Mouse (Mus musculus): Measurements from ENCODE around the gene Micall1. TPM values are rescaled to one million over a fixed set of nuclear protein-coding genes. Genes with fewer than 3 reads are reported as not detected.
A peak's percentile ranks its signal among the peaks of the same experiment; 100 is the strongest.

The Micall1 gene
- polyA plus RNA-seq, 1 experiment from 2014 or later, result 8.8 TPM

DNA sequence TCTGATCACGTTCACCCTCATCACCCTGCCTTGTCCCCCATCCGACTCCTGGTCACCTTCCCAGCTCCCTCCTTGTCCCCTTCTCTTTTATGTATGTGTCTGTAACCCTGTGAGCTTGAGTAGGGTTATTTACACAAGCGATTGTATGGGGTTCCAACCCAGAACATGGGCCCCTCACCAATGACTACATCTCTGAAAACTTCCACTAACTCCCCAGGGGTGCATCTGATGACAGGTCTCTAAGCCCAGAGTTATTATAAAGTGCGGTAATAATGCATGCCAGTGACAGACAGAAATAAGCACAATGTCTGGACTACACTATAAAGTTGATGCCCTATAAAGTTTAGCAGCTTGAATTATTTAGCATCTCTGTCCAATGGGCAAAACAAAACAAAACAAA is 8.3 kb upstream of the Micall1 start:
- Histone ChIP-seq H3K36me3 (peaks cover 13% of the 10 kb centered on the region), H3K4me1 (replicated peaks) (peaks cover 42% of the 10 kb centered on the region), H3K27ac (no peak overlapping the region), H3K27me3 (ENCODE audit: insufficient read depth, poor library complexity, severe bottlenecking) (no peaks in the 10 kb centered on the region), H3K9me3 (no peaks in the 10 kb centered on the region), H3K4me3 (no peak overlapping the region)
- no peak for DNase-seq (ENCODE audit: low spot score)
- WGBS, result 75% methylated on average over 4 of the region's 4 CpGs

DNA sequence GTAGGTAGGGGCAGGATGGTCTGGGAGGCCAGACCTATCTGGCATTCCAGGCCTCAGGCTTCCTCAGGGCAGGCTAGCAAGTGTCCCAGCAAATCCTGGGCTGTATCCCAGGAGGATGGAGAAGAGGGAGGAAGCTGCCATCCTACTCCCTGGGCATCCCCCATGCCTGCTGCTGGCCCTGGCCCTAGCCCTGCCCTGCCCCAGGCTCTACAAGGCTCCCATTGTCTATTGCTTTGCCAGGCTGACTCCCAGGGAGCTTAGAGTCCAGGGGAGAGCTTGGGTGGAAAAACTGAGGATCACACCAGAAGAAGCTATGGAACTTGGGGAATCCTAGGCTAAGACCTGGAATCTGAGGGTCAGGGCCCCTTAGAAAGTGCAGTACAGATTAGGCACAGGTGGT is 7.2 kb upstream of the Micall1 start:
- no peak for DNase-seq (ENCODE audit: low spot score)
- 0 out of 2 replicates have a peak, but pooled peaks cover 2% of the 10 kb centered on the region for H3K36me3 ChIP-seq
- H3K27ac ChIP-seq, result 0 out of 2 replicates have a peak overlapping the region, but pooled peaks have one; percentile 45
- no peak overlapping the region for H3K4me3 ChIP-seq
- H3K9me3 ChIP-seq, result no peaks in the 10 kb centered on the region
- no peaks in the 10 kb centered on the region for H3K27me3 ChIP-seq (ENCODE audit: insufficient read depth, poor library complexity, severe bottlenecking)
- H3K4me1 ChIP-seq (replicated peaks), result peaks cover 44% of the 10 kb centered on the region

DNA sequence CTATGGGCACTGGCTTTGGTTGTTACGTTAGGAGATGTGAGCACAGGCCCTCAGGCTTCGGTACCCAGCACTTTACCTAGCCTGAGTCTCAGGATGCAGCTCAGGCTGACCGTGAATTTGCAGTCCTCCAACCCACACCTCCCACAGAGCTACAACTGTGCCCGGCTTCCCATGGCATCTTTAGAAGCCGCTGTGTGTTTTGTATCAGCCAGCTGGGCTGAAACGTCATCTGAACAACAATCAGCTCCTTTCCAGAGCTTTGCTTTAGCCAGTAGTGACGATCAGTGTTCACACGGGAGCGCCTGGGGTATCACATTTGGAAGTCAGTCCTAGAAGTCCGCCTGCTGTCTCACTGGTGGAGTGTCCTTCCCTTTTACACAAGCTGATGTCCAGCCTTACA is 5.4 kb upstream of the Micall1 start:
- no peaks in the 10 kb centered on the region for H3K36me3 ChIP-seq
- H3K4me3 ChIP-seq, result no peak overlapping the region
- no peaks in the 10 kb centered on the region for H3K27me3 ChIP-seq (ENCODE audit: insufficient read depth, poor library complexity, severe bottlenecking)
- no peak for DNase-seq (ENCODE audit: low spot score)
- H3K9me3 ChIP-seq, result no peaks in the 10 kb centered on the region
- H3K4me1 ChIP-seq (replicated peaks), result peaks cover 37% of the 10 kb centered on the region
- WGBS, result 74% methylated on average over 10 of the region's 10 CpGs
- H3K27ac ChIP-seq, result no peak overlapping the region

DNA sequence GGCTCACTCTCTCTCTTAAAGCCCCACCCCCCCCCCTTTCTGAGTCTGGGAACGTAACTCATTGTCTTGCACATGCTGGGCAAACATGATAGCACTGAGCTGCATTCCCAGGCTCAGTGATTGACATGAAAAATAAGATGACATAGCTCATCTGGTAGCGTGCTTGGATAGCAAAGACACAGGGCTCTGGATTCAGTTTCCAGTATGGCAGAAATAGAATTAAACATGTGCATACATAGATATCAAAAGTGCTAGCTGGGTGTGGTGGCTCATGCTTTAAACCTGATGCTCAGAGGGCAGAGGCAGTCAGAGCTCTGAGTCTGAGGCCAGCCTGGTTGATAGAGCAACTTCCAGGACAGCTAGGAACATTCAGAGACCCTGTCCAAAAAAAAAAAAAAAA is 2.9 kb upstream of the Micall1 start:
- H3K27ac ChIP-seq, result no peak overlapping the region
- DNase-seq (ENCODE audit: low spot score), result no peak
- 54% methylated on average over 2 of the region's 2 CpGs for WGBS
- H3K36me3 ChIP-seq, result no peaks in the 10 kb centered on the region
- H3K9me3 ChIP-seq, result no peaks in the 10 kb centered on the region
- H3K4me3 ChIP-seq, result no peak overlapping the region
- H3K27me3 ChIP-seq (ENCODE audit: insufficient read depth, poor library complexity, severe bottlenecking), result peaks cover 12% of the 10 kb centered on the region
- H3K4me1 ChIP-seq (replicated peaks), result peaks cover 47% of the 10 kb centered on the region

DNA sequence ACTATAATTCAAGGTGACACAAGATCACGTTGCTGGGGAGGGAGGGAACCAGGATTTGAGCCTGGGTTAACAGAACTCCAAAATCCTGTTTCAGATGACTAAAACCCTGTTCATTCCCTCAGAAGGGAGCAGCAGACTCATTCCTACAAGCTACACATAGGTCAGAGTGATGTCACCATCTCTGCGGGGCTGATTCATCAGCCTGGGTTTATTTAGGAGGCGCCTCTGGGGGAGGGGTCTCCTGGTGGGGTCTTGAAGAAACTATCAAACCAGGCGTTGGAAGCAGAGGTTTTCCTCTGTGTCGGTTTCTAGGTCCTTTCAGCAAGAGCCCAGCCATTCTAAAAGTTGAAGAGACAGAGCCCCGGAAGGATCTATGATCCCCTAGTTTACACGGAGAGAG is 732 bp upstream of the Micall1 start:
- peaks cover 4% of the 10 kb centered on the region for H3K36me3 ChIP-seq
- peak overlapping the region; percentile 94 for H3K27ac ChIP-seq
- DNase-seq (ENCODE audit: low spot score), result no peak
- peaks cover 16% of the 10 kb centered on the region for H3K27me3 ChIP-seq (ENCODE audit: insufficient read depth, poor library complexity, severe bottlenecking)
- H3K4me1 ChIP-seq (replicated peaks), result peaks cover 45% of the 10 kb centered on the region
- no peaks in the 10 kb centered on the region for H3K9me3 ChIP-seq
- 26% methylated on average over 7 of the region's 7 CpGs for WGBS
- H3K4me3 ChIP-seq, result peak overlapping the region; percentile 91

DNA sequence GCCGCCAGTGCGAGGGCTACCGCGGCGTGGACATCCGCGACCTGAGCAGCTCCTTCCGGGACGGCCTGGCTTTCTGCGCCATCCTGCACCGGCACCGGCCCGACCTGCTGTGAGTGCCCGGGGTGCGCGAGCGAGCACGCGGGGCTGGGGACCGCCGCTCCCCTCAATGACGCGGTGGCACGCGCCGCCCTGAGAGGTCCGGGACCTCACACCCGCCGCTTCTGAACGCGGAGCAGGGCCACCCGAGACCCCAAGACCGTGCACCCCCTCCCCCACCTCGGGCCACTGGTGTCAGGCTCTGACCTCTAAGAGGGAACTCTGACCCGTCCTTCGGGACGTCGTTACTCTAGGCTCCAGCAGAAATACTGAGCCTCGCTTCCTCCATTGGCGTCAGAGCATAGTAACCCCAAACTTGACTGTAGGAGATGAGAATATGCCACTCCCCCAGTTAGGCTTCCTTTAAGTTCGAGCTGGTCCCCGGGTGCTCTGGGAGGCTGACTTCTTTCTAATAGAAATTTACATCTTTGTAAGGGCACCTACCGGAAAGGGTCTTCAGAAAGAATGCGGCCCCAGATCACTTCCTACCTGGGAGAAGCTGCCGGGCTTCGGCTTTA is 730 bp downstream of the Micall1 start:
- DNase-seq (ENCODE audit: low spot score), result no peak
- under 1% methylated on average over 46 of the region's 46 CpGs for WGBS
- Histone ChIP-seq H3K4me3 (peak overlapping the region; percentile 91), H3K27ac (peak overlapping the region; percentile 94), H3K9me3 (no peaks in the 10 kb centered on the region), H3K27me3 (ENCODE audit: insufficient read depth, poor library complexity, severe bottlenecking) (peaks cover 16% of the 10 kb centered on the region), H3K36me3 (peaks cover 10% of the 10 kb centered on the region), H3K4me1 (replicated peaks) (peaks cover 45% of the 10 kb centered on the region)

DNA sequence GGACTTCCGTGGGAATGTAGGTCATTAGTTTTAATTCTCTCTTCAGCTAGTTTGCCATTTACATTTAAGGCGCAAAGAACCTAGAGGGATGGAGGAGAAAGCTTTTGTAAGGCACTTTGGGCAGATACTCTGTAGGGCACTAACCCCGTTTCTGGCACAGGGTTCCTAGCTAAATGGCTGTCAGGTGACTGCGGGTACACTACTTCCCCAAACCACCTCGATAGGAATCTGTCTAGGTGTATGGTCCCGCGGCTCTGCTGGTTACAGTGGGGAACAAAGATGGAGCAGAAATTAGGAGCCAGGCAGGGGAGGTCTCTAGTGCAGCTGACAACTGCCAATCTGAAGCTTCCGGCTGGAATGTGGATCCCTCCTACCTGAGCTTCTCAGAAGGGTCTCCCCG is 1.3 kb downstream of the Micall1 start:
- H3K4me3 ChIP-seq, result peak overlapping the region; percentile 91
- H3K36me3 ChIP-seq, result peaks cover 16% of the 10 kb centered on the region
- H3K27me3 ChIP-seq (ENCODE audit: insufficient read depth, poor library complexity, severe bottlenecking), result peaks cover 16% of the 10 kb centered on the region
- no peak for DNase-seq (ENCODE audit: low spot score)
- no peak overlapping the region for H3K27ac ChIP-seq
- no peaks in the 10 kb centered on the region for H3K9me3 ChIP-seq
- peaks cover 45% of the 10 kb centered on the region for H3K4me1 ChIP-seq (replicated peaks)
- 18% methylated on average over 9 of the region's 9 CpGs for WGBS

DNA sequence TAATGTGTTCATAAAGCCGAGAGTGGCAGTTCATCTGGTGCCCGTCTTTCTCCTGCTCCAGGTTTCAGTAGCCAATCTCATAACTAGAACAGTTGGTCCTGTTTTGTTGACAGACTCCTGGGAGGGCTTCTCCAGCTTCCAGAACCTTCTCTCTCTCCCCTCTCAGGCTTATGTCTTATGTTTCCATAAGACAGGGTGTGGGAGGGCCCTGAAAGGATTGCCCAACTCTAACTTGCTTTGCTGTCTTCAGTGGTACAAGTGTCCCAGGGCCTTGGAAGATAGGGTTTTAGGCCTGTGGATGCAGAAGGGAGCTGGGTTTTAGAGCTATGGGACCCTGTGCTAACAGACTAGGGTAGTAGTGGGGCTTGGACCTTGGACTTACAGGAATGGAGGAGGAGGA is 1.8 kb downstream of the Micall1 start:
- peaks cover 16% of the 10 kb centered on the region for H3K27me3 ChIP-seq (ENCODE audit: insufficient read depth, poor library complexity, severe bottlenecking)
- peak overlapping the region; percentile 91; the same call in 1 of the 2 replicates for H3K4me3 ChIP-seq
- WGBS, result 67% methylated on average over 2 of the region's 2 CpGs
- no peak overlapping the region for H3K27ac ChIP-seq
- peaks cover 20% of the 10 kb centered on the region for H3K36me3 ChIP-seq
- H3K4me1 ChIP-seq (replicated peaks), result peaks cover 47% of the 10 kb centered on the region
- no peak for DNase-seq (ENCODE audit: low spot score)
- no peaks in the 10 kb centered on the region for H3K9me3 ChIP-seq

DNA sequence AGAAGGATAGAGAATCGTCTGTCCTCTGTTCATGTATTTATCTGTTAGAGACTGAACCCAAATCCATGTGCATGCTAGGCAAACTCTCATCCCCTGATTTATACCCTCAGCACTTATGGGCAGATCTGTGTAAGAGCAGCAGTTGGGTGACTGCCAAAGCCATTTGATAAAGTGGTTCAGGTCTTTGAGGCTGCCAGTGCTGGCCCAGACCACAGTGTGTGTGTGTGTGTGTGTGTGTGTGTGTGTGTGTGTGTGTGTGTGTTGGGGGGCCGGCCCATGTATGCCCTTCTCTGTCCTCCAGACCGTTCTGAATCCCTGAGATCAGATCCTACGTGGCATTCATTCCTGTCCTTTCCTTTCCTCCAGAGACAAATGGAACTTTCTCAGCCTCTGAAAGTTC is 3.1 kb downstream of the Micall1 start:
- Histone ChIP-seq H3K27ac (no peak overlapping the region), H3K27me3 (ENCODE audit: insufficient read depth, poor library complexity, severe bottlenecking) (peaks cover 16% of the 10 kb centered on the region), H3K4me3 (no peak overlapping the region), H3K4me1 (replicated peaks) (peaks cover 42% of the 10 kb centered on the region), H3K36me3 (peaks cover 32% of the 10 kb centered on the region), H3K9me3 (no peaks in the 10 kb centered on the region)
- WGBS, result 80% methylated on average over 4 of the region's 4 CpGs
- no peak for DNase-seq (ENCODE audit: low spot score)

DNA sequence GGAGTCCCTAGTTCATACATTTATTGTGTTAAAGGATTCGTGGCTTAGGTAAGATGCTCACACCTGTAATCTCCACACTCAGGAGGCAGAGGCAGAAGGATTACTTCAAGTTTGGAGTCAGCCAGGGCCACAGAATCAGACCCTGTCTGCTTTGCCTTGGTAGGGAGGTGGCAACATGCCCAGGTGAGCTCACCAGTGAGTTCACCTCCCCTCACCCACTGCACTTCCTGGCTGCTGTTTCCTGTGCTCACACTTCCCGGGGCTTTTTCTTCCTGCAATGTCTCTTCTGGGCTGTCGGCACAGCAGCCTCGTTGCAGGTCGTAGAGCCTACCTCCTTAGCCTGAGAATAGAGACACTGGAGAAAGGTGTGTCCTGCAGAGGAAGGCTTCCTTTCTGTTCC is 6.6 kb downstream of the Micall1 start:
- Histone ChIP-seq H3K4me1 (replicated peaks) (peaks cover 18% of the 10 kb centered on the region), H3K4me3 (no peak overlapping the region), H3K36me3 (peaks cover 61% of the 10 kb centered on the region), H3K27me3 (ENCODE audit: insufficient read depth, poor library complexity, severe bottlenecking) (peaks cover 10% of the 10 kb centered on the region), H3K27ac (no peak overlapping the region), H3K9me3 (no peaks in the 10 kb centered on the region)
- 67% methylated on average over 5 of the region's 5 CpGs for WGBS
- DNase-seq (ENCODE audit: low spot score), result no peak

DNA sequence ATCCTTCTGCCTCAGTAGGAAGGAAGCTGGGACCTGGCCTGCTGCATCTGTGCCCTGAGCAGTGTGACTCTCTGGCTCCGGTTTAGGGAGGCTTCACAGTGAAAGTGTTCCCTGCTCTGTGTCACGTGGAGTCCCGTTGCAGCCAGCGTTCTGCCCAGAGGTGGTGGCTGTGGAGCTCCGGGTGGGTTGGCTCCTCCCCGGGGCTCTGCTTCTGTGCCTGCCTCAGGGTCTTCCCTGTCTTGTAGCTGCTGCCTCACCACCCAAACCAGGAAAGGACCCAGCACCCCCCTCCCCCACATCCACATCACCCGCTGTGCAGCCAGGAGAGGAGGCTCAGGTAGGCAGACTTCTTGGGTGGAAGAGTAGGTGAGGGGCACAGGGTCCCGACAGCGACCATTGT is 10.8 kb downstream of the Micall1 start:
- H3K27ac ChIP-seq, result no peak overlapping the region
- H3K27me3 ChIP-seq (ENCODE audit: insufficient read depth, poor library complexity, severe bottlenecking), result no peaks in the 10 kb centered on the region
- H3K9me3 ChIP-seq, result no peaks in the 10 kb centered on the region
- WGBS, result 85% methylated on average over 9 of the region's 9 CpGs
- peaks cover 79% of the 10 kb centered on the region for H3K36me3 ChIP-seq
- no peak for DNase-seq (ENCODE audit: low spot score)
- peaks cover 9% of the 10 kb centered on the region; the same call in 1 of the 2 replicates for H3K4me1 ChIP-seq (replicated peaks)
- H3K4me3 ChIP-seq, result no peak overlapping the region

DNA sequence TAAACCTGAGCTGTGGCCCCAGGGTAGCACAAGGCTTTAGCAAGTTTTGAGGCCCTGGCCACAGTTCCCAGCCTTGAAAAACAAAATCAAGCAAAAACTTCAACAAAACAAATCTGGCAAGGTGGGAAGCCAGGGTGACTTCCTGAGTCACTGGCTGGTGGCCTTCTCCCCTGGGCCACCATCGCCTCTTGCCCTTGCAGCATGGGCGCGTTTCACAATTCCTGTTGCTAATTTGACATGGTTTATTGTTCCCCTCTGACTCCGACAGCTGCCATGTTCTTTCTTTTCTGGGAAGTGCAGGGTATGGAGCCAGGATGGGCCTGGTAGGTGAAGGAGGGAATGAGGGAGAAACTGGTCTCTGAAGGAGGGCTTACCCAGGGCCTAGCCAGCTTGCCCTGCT is 13.4 kb downstream of the Micall1 start:
- 67% methylated on average over 4 of the region's 4 CpGs for WGBS
- DNase-seq (ENCODE audit: low spot score), result no peak
- peaks cover 79% of the 10 kb centered on the region for H3K36me3 ChIP-seq
- peak overlapping the region; percentile 46; the same call in 1 of the 2 replicates for H3K27ac ChIP-seq
- H3K9me3 ChIP-seq, result no peaks in the 10 kb centered on the region
- H3K27me3 ChIP-seq (ENCODE audit: insufficient read depth, poor library complexity, severe bottlenecking), result no peaks in the 10 kb centered on the region
- no peak overlapping the region for H3K4me3 ChIP-seq
- peaks cover 4% of the 10 kb centered on the region; the same call in 1 of the 2 replicates for H3K4me1 ChIP-seq (replicated peaks)

DNA sequence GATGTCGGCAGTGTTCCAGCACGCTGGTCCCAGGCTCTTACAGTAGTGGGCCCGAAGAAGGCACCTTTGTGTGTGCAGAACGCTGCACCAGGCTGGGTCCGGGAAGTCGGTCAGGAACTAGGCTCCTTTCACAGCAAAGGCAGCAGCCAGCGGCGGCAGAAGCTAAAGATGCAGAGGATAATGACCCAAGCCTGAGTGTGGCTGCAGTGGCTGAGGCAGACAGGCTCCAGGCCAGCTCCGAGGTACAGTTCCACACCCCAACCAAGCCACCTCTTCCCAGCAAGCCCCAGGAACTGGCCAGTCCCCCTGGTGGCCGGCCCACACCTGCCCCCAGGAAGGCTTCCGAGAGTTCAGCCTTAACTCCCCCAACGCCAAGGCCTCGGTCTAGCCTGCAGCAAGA is 13.8 kb downstream of the Micall1 start:
- WGBS, result 85% methylated on average over 13 of the region's 13 CpGs
- Histone ChIP-seq H3K27me3 (ENCODE audit: insufficient read depth, poor library complexity, severe bottlenecking) (no peaks in the 10 kb centered on the region), H3K4me1 (replicated peaks) (peaks cover 4% of the 10 kb centered on the region; the same call in 1 of the 2 replicates), H3K36me3 (peaks cover 79% of the 10 kb centered on the region), H3K9me3 (no peaks in the 10 kb centered on the region), H3K4me3 (no peak overlapping the region), H3K27ac (peak overlapping the region; percentile 46; the same call in 1 of the 2 replicates)
- DNase-seq (ENCODE audit: low spot score), result no peak

DNA sequence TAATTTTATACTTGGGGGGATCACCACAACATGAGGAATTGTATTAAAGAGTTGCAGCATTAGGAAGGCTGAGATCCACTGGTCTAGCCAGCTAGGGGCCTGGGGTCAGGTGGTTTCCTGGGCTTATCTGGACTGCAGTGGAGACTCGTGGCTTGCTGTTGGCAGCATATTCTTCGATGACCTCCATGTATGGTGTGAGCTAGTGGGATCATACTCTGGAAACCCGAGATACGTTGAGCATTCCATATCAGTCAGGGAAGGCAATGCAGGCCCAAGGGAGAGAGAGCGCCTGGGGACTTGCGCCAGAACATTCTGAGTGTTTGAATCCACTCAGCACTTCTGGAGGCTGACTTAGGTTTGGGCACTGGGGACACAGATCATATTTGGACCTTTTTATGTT is 15.1 kb downstream of the Micall1 start:
- 88% methylated on average over 6 of the region's 6 CpGs for WGBS

More for the DNA sequence above, 15.1 kb downstream of the Micall1 start:
- Histone ChIP-seq H3K27ac (no peak overlapping the region), H3K36me3 (peaks cover 79% of the 10 kb centered on the region), H3K9me3 (peaks cover 6% of the 10 kb centered on the region; the same call in 1 of the 2 replicates), H3K4me3 (no peak overlapping the region), H3K4me1 (replicated peaks) (peaks cover 4% of the 10 kb centered on the region; the same call in 1 of the 2 replicates), H3K27me3 (ENCODE audit: insufficient read depth, poor library complexity, severe bottlenecking) (no peaks in the 10 kb centered on the region)
- no peak for DNase-seq (ENCODE audit: low spot score)

All from hindbrain, embryonic 10.5 days (tissue).